ENCODE assay signal across 9 mouse cellular contexts in the genomic region with DNA sequence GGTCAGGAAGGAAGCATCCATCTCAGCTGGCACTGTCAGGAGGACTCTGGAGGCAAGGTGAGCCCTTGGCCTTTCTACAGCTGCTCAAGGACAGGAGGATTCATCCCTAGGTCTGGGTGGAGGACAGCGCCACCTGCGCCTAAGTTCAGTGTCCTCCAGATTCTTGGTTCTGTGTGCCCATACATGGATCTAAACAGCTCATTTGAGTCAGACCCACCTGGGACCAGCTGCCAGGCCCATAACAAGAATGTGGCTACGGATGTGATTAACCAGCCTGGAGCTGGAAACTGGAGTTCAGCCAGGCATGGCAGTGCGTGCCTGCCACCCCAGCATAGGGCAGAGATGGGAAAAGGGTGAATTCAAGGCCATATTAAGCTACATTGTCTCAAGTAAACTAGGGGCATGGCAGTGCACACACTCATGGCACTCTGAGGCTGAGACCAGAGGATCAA. TPM values are rescaled to one million over a fixed set of nuclear protein-coding genes. Genes with fewer than 3 reads are reported as not detected.
DNase-seq lines count a peak whose midpoint lies in the region; ATAC-seq and TF ChIP-seq lines count a peak whose summit lies in the region.
"Had no signal": no experiment of that assay in that cellular context is flagged by ENCODE, and none has a peak within 500 bp of the region (broad histone marks: within the 10 kb centered on the region; RNA-seq: fewer than 3 reads in every experiment).

No protein-coding gene starts in this region.

- peak overlapping the region; percentile 48 for H3K27ac ChIP-seq in ES-Bruce4 (ENCODE audit: insufficient read depth, low read length)
- H3K27ac ChIP-seq in embryonic facial prominence, embryonic 10.5 days (replicated peaks): peak overlapping the region; percentile 86
- H3K27ac ChIP-seq in intestine, embryonic 16.5 days (ENCODE audit: low read length): peak overlapping the region; percentile 38
- peak overlapping the region; percentile 81 for H3K27ac ChIP-seq in midbrain, embryonic 12.5 days (replicated peaks)

- TF ChIP-seq EP300 in ES-Bruce4 (IDR thresholded peaks at IDR 0.05; ENCODE audit: insufficient read depth, low read depth, low read length): no peak

- ATAC-seq in intestine, embryonic 16.5 days: no peak
- peak; percentile 6 for ATAC-seq in midbrain, embryonic 12.5 days (ENCODE audit: low FRiP score, low read depth)

- no peaks in the 10 kb centered on the region for H3K27me3 ChIP-seq in ES-Bruce4 (ENCODE audit: control insufficient read depth, insufficient read depth, low read length, poor library complexity, severe bottlenecking)
- H3K27me3 ChIP-seq in embryonic facial prominence, embryonic 10.5 days (replicated peaks; ENCODE audit: low read depth, poor library complexity, severe bottlenecking): no peaks in the 10 kb centered on the region
- no peaks in the 10 kb centered on the region for H3K27me3 ChIP-seq in intestine, embryonic 16.5 days (replicated peaks; ENCODE audit: control insufficient read depth, insufficient read depth, low read length)
- H3K27me3 ChIP-seq in midbrain, embryonic 12.5 days: no peaks in the 10 kb centered on the region

- DNase-seq in embryonic facial prominence, embryonic 10.5 days (ENCODE audit: low spot score): no peak
- DNase-seq in thymus, postnatal 14 days: no peak
- no peak for DNase-seq in layer of hippocampus, postnatal 14 days (ENCODE audit: low spot score in 2 of 2)
- no peak for DNase-seq in gastrocnemius, postnatal 10 days
- DNase-seq in left cerebral cortex, adult 11 months (ENCODE audit: low spot score): no peak
- DNase-seq: gastrocnemius, postnatal 14 days had no signal

- H3K36me3 ChIP-seq in ES-Bruce4 (ENCODE audit: control insufficient read depth, insufficient read depth, low read length, poor library complexity, severe bottlenecking): no peaks in the 10 kb centered on the region
- peaks cover 13% of the 10 kb centered on the region for H3K36me3 ChIP-seq in embryonic facial prominence, embryonic 10.5 days (replicated peaks)
- no peaks in the 10 kb centered on the region for H3K36me3 ChIP-seq in intestine, embryonic 16.5 days (ENCODE audit: control insufficient read depth, insufficient read depth, low read length)
- H3K36me3 ChIP-seq in midbrain, embryonic 12.5 days: no peaks in the 10 kb centered on the region

- H3K4me1 ChIP-seq in ES-Bruce4 (ENCODE audit: control insufficient read depth, insufficient read depth, low read length): peaks cover 36% of the 10 kb centered on the region
- peaks cover 75% of the 10 kb centered on the region for H3K4me1 ChIP-seq in embryonic facial prominence, embryonic 10.5 days
- H3K4me1 ChIP-seq in intestine, embryonic 16.5 days (ENCODE audit: control insufficient read depth, insufficient read depth, low read length): peaks cover 41% of the 10 kb centered on the region
- peaks cover 44% of the 10 kb centered on the region for H3K4me1 ChIP-seq in midbrain, embryonic 12.5 days

- no peak for TF ChIP-seq POLR2A in ES-Bruce4 (IDR thresholded peaks at IDR 0.05; ENCODE audit: insufficient read depth, low read length)

- WGBS in embryonic facial prominence, embryonic 10.5 days: 55% methylated on average over 4 of the region's 4 CpGs
- 67% methylated on average over 4 of the region's 4 CpGs for WGBS in intestine, embryonic 16.5 days
- WGBS in midbrain, embryonic 12.5 days: 41% methylated on average over 4 of the region's 4 CpGs

- 0 out of 2 replicates have a peak overlapping the region, but pooled peaks have one; percentile 7 for H3K4me3 ChIP-seq in ES-Bruce4 (ENCODE audit: low read depth, low read length)
- H3K4me3 ChIP-seq in embryonic facial prominence, embryonic 10.5 days: peak overlapping the region; percentile 28
- H3K4me3 ChIP-seq in intestine, embryonic 16.5 days (ENCODE audit: low read length): no peak overlapping the region
- H3K4me3 ChIP-seq in midbrain, embryonic 12.5 days: no peak overlapping the region

- H3K9ac ChIP-seq in ES-Bruce4 (ENCODE audit: low read depth, poor library complexity, severe bottlenecking): no peak overlapping the region
- 0 out of 2 replicates have a peak overlapping the region, but pooled peaks have one; percentile 24 for H3K9ac ChIP-seq in intestine, embryonic 16.5 days (ENCODE audit: low read depth, low read length)
- 0 out of 2 replicates have a peak overlapping the region, but pooled peaks have one; percentile 32 for H3K9ac ChIP-seq in midbrain, embryonic 12.5 days (replicated peaks)

- no peaks in the 10 kb centered on the region for H3K9me3 ChIP-seq in ES-Bruce4 (replicated peaks; ENCODE audit: control insufficient read depth, insufficient read depth, low read length, poor library complexity, severe bottlenecking)
- H3K9me3 ChIP-seq in embryonic facial prominence, embryonic 10.5 days: no peaks in the 10 kb centered on the region
- H3K9me3 ChIP-seq in intestine, embryonic 16.5 days (ENCODE audit: control insufficient read depth, low read length): no peaks in the 10 kb centered on the region
- H3K9me3 ChIP-seq in midbrain, embryonic 12.5 days: no peaks in the 10 kb centered on the region

- TF ChIP-seq CTCF in ES-Bruce4 (IDR thresholded peaks at IDR 0.05; ENCODE audit: low read depth, low read length): peak; percentile 28

- no peak overlapping the region for H3K4me2 ChIP-seq in intestine, embryonic 16.5 days (ENCODE audit: low read depth, low read length)
- H3K4me2 ChIP-seq in midbrain, embryonic 12.5 days (replicated peaks): peak overlapping the region; percentile 46

RNA-seq across cellular contexts. Expression of a gene that starts 14.8 kb away (rescaled TPM):
- polyA plus RNA-seq in ES-Bruce4 (2011; ENCODE audit: insufficient read depth, insufficient read length, low read depth, missing spikeins): 273 and 285 TPM in 2 replicates
- 184 and 201 TPM in 2 replicates for polyA plus RNA-seq in embryonic facial prominence, embryonic 10.5 days (2016; fragmentation: Nextera tagmentation; extraction: Ambion mirVana)
- 48.6 and 54.3 TPM in 2 replicates for polyA plus RNA-seq in intestine, embryonic 16.5 days (2015; fragmentation: Nextera tagmentation; extraction: Ambion mirVana)
- 89.2 and 90.0 TPM in 2 replicates for polyA plus RNA-seq in midbrain, embryonic 12.5 days (2016; fragmentation: Nextera tagmentation; extraction: Ambion mirVana)
- total RNA-seq in layer of hippocampus, postnatal 14 days (2021): 1 to 10 TPM; 7.3 to 9.8 TPM
- 10 to 100 TPM; 34.6 to 45.0 TPM for total RNA-seq in gastrocnemius, postnatal 10 days (2021)

Comparison
In these comparisons a context has a peak if more than half of its experiments do, and no peak if none do; other contexts are left out.
1. H3K4me3 ChIP-seq: peak in ES-Bruce4 (single experiment) and embryonic facial prominence, embryonic 10.5 days (single experiment); none in intestine, embryonic 16.5 days (single experiment) and midbrain, embryonic 12.5 days (single experiment).
2. Peak in every context shown above with its lines, with median percentiles within 50 percentile points of each other: H3K27ac ChIP-seq.